Mouse (Mus musculus): ENCODE data around the gene Gpr179.

GRCm38 (mm10) chr11:97292731-97293130, 59.1 kb downstream of the Gpr179 start:
- TF ChIP-seq POLR2A (IDR thresholded peaks at IDR 0.05; ENCODE audit: low read depth, low read length) (no peak), CTCF (IDR thresholded peaks at IDR 0.05; ENCODE audit: extremely low read depth, insufficient read length, insufficient replicate concordance, low read depth, low read length) (no peak)

Measured in small intestine, adult 2 months (tissue).